Mouse (Mus musculus) frontal cortex, adult 2 months (tissue): ENCODE measurements around the gene Kcnj4. TPM values are rescaled to one million over a fixed set of nuclear protein-coding genes. Genes with fewer than 3 reads are reported as not detected.

ENCODE experiments used
- DNase-seq, 2 experiments: peaks; one replicate each; pipeline ENCODE4 v3.0.0; 2022; ENCODE audit warnings: low spot score in 1 of 2; ENCODE audit errors: extremely low spot score in 1 of 2
- polyA plus RNA-seq: library from polyadenylated mRNA; depleted of rRNA; stranded (reverse); fragments of >200 nt; gene quantifications from 2 replicates; pipeline ENCODE4 v1.2.3, GENCODE M21; 2012; rRNA removed

Gene Kcnj4
- polyA plus RNA-seq, 1 experiment: 176 TPM

- DNase-seq: no peak
These were observed 69.8 kb downstream of the Kcnj4 start for GRCm38 (mm10) chr15:79435191-79435671.

Other genes with a start within 250 kb of the Kcnj4 start
- gene Baiap2l2, start 219.7 kb downstream of the Kcnj4 start, polyA plus RNA-seq: 12.6 and 16.6 TPM in 2 replicates
- 31.8 and 32.9 TPM in 2 replicates for gene Pla2g6, start 176.9 kb downstream of the Kcnj4 start, polyA plus RNA-seq
- 0.62 and 1.1 TPM in 2 replicates for gene Maff, start 158.6 kb downstream of the Kcnj4 start, polyA plus RNA-seq
- 73.0 and 78.2 TPM in 2 replicates for gene Tmem184b, start 101.7 kb downstream of the Kcnj4 start, polyA plus RNA-seq
- 195 and 198 TPM in 2 replicates for gene Csnk1e, start 49.7 kb downstream of the Kcnj4 start, polyA plus RNA-seq
- gene Kdelr3, start 11.2 kb upstream of the Kcnj4 start, polyA plus RNA-seq: 1.6 TPM in 2 replicates
- gene Ddx17, start 41.5 kb upstream of the Kcnj4 start, polyA plus RNA-seq: 560 and 674 TPM in 2 replicates
- 2.3 and 3.4 TPM in 2 replicates for gene Dmc1, start 99.9 kb upstream of the Kcnj4 start, polyA plus RNA-seq
- gene Fam227a, start 153.7 kb upstream of the Kcnj4 start, polyA plus RNA-seq: 15.8 and 19.0 TPM in 2 replicates
- gene Cby1, start 154.0 kb upstream of the Kcnj4 start, polyA plus RNA-seq: 39.3 and 45.0 TPM in 2 replicates
- 92.3 and 97.1 TPM in 2 replicates for gene Tomm22, start 165.6 kb upstream of the Kcnj4 start, polyA plus RNA-seq
- gene Josd1, start 182.7 kb upstream of the Kcnj4 start, polyA plus RNA-seq: 53.0 and 53.8 TPM in 2 replicates
- 45.0 and 46.6 TPM in 2 replicates for gene Gtpbp1, start 185.6 kb upstream of the Kcnj4 start, polyA plus RNA-seq
- 28.1 and 30.4 TPM in 2 replicates for gene Sun2, start 237.3 kb upstream of the Kcnj4 start, polyA plus RNA-seq